Mouse (Mus musculus): ENCODE data around the gene Zxdc.

DNA sequence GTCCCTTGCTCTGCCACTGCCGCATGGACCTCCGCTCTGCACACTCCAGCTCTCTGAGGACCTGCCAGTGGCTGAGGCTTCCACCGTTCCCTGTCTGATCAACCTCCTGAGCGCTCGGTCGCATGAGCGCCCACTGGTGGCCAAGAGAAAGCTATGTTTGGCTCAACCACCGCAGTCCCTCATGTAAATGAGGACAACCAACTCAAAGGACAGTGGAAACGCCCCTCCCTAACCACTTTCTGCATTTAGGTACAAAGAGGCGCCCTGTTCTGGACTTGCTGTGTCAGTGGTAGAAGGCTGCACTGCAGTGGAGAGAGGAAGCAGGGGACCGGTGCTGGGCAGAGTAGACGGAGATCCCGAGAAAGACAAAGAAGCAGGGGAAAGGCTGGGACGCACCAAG is 53.3 kb downstream of the Zxdc start:
- TF ChIP-seq CTCF (IDR thresholded peaks at IDR 0.05; ENCODE audit: borderline replicate concordance, extremely low read depth, insufficient read depth, insufficient read length), result peak; percentile 97
- no peak for TF ChIP-seq POLR2A (IDR thresholded peaks at IDR 0.05; ENCODE audit: borderline replicate concordance, extremely low read depth, insufficient read depth, insufficient read length, poor library complexity, severe bottlenecking)
